Mouse (Mus musculus): ENCODE measurements around the gene Rab11fip5. TPM values are rescaled to one million over a fixed set of nuclear protein-coding genes. Genes with fewer than 3 reads are reported as not detected.

The Rab11fip5 gene
- 25.9 and 30.9 TPM in 2 replicates for polyA plus RNA-seq (2015; fragmentation: Nextera tagmentation; extraction: Ambion mirVana)

DNA sequence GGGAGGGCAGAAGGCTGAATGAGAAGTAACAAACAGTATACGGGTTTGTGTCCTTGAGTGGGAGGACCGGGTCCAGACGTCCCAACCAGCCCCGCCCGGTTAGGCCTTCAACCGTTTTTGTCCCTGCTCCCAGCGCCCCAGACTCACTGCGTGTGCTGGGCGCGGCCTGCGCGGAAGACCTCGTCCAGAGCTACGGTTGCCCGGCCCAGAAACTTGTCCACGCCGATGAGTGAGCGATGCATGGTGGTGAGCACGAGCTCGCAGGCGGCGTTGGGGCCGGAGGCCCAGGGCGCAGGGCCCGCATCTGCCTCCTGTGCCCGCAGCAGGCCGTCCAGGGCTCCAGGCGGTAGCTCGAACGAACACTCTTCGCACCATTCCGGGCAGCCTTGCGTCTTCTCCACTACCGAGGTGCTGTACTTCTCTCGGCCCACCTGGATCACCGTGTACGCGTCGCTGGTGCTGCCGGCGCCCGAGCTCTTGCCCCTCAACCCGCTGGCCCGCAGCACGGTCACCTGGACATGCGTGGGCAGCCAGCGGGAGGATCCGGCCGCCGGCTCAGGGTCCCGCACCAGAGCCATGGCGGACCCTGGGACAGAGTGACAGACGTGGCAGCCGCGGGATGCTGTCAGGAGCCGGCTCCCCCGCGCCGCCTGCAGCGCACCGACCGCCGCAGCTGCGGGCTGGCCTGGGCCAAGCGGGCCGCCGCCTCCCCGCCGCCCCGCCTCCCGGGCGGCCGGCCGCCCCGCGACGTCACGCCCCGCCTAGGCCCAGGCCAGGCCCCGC lies at the start of gene Rab11fip5:
Gene Rab11fip5 (minus strand): TSS at position 684 of the 783 bp plus-strand sequence.

DNA sequence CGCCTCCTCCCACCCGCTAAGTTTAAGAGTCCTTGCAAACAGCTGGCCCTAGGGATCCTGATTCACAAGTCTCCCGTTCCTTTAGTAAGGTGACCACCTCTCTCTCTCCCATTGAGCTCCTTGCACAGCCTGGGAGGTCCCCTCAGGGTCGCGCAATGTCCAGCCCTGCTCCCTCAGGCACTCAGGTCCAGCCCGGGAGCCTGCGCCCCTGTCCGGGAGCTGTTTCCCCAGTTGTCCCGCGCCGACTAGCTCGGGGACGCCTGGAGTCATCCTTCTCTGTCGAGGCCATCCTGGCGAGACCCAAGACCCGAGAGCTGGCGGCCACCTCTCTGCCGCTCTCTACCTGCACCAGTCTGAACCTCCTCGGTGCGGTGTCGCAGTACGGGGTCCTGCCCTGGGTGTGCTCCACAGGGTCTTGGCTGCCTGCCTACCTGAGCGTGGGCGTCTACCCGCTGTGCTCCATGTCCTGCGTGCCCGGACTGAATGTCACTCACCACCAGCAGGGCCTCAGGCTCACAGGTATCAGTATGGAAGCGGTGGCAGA lies 49.5 kb upstream of the Rab11fip5 start, which contains the start of gene Noto:
Gene Noto (plus strand): TSS at position 51 of the 544 bp plus-strand sequence.

DNA sequence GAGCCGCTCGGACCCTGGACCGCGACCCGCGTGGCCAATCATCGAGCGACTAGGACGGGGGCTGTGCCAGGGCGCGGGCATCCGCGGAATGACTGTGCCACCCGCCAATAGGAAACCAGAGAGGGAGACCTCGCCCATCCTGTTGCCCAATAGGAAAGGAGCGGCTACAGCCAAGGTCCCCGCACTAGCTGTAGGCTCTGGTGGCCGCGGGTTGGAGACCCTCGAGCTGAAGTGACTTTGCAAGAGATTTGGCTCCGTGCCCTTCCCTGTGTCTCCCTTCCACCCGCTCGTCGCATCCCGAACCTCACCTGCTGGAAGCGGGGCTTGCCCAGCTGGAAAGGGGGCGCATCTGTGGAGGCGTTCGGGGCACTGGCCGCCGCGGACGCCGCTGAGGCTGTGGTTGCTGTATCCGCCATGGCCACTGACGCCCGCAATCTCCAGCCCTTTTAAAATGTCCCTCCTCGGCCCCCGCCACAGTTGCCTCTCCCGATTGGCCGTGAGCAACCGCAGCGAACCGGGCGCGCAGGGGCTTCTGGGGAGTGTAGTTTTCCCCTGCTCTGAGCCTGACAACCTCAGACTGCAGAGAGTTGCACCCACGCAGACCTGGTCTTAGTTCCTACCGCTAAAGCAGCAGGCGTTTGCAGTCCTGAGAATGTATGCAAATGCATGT lies 41.3 kb downstream of the Rab11fip5 start, which contains the start of gene Sfxn5:
Gene Sfxn5 (minus strand): TSS at position 423 of the 670 bp plus-strand sequence.

Small RNA genes lying within 50 kb of the gene (microRNA-seq; reads per million reads assigned to microRNA genes)
- not detected for gene Mir705

Other genes starting within 250 kb of the Rab11fip5 start
- 41.0 and 41.3 TPM in 2 replicates for gene Spr, start 236.9 kb downstream of the Rab11fip5 start, polyA plus RNA-seq (2015; fragmentation: Nextera tagmentation; extraction: Ambion mirVana)
- gene Emx1, start 187.2 kb downstream of the Rab11fip5 start, polyA plus RNA-seq (2015; fragmentation: Nextera tagmentation; extraction: Ambion mirVana), result not detected in 2 replicates
- gene Sfxn5, start 41.2 kb downstream of the Rab11fip5 start, polyA plus RNA-seq (2015; fragmentation: Nextera tagmentation; extraction: Ambion mirVana), result 108 TPM in 2 replicates
- gene Noto, start 49.3 kb upstream of the Rab11fip5 start, polyA plus RNA-seq (2015; fragmentation: Nextera tagmentation; extraction: Ambion mirVana), result not detected in 2 replicates
- 54.8 and 59.5 TPM in 2 replicates for gene Smyd5, start 57.4 kb upstream of the Rab11fip5 start, polyA plus RNA-seq (2015; fragmentation: Nextera tagmentation; extraction: Ambion mirVana)
- 449 and 460 TPM in 2 replicates for gene Cct7, start 76.9 kb upstream of the Rab11fip5 start, polyA plus RNA-seq (2015; fragmentation: Nextera tagmentation; extraction: Ambion mirVana)
- 35.9 and 36.5 TPM in 2 replicates for gene Pradc1, start 77.3 kb upstream of the Rab11fip5 start, polyA plus RNA-seq (2015; fragmentation: Nextera tagmentation; extraction: Ambion mirVana)
- gene Fbxo41, start 128.4 kb upstream of the Rab11fip5 start, polyA plus RNA-seq (2015; fragmentation: Nextera tagmentation; extraction: Ambion mirVana), result 12.7 and 12.8 TPM in 2 replicates
- gene Egr4, start 139.0 kb upstream of the Rab11fip5 start, polyA plus RNA-seq (2015; fragmentation: Nextera tagmentation; extraction: Ambion mirVana), result 0.14 and 0.30 TPM in 2 replicates
- 2.3 and 3.0 TPM in 2 replicates for gene Alms1, start 212.9 kb upstream of the Rab11fip5 start, polyA plus RNA-seq (2015; fragmentation: Nextera tagmentation; extraction: Ambion mirVana)

Measured in neural tube, postnatal 0 days (tissue).